Comparison of ENCODE assay signal across 21 mouse cellular contexts in the genomic region with DNA sequence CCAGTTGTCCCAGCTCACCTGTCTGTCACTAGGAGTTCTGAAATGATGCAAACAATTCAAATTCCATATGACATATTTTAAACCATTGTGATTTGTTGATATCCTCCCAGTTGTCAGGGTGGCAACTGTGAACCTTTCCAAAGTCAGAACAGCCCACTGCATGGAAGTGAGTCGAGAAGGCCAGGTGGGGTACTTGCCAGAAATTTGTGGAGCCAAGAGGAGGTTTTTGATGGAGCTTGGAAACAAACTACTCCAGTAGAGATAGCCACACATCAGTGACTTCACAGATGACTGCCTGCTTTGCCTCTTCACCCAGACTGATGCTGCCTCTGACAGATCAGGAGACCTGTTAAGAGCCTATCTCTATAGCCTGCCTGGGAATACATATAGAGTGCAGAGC.
DNase-seq lines count a peak whose midpoint lies in the region; ATAC-seq lines count a peak whose summit lies in the region.
"Had no signal": no experiment of that assay in that cellular context is flagged by ENCODE, and none has a peak within 500 bp of the region (broad histone marks: within the 10 kb centered on the region; RNA-seq: fewer than 3 reads in every experiment).

No protein-coding gene starts in this region.

- ATAC-seq in hindbrain, embryonic 13.5 days (ENCODE audit: low FRiP score), result 0 out of 2 replicates have a peak, but pooled peaks have one; percentile 14
- no peak for ATAC-seq in hindbrain, embryonic 14.5 days (ENCODE audit: low FRiP score)
- ATAC-seq in midbrain, embryonic 13.5 days, result 0 out of 2 replicates have a peak, but pooled peaks have one; percentile 34
- no peak for ATAC-seq in midbrain, embryonic 15.5 days (replicated peaks)
- no peak for ATAC-seq in neural tube, embryonic 13.5 days (ENCODE audit: low read depth)
- ATAC-seq: CD4-positive, CD25-positive, alpha-beta regulatory T cell, adult 4 months; forebrain, embryonic 13.5 days; forebrain, postnatal 0 days had no signal

- no peak overlapping the region for H3K4me2 ChIP-seq in hindbrain, embryonic 13.5 days
- no peak overlapping the region for H3K4me2 ChIP-seq in hindbrain, embryonic 14.5 days (replicated peaks)
- no peak overlapping the region for H3K4me2 ChIP-seq in midbrain, embryonic 13.5 days (replicated peaks)
- no peak overlapping the region for H3K4me2 ChIP-seq in midbrain, embryonic 15.5 days
- H3K4me2 ChIP-seq in neural tube, embryonic 13.5 days, result no peak overlapping the region
- H3K4me2 ChIP-seq: forebrain, embryonic 13.5 days; heart, embryonic 11.5 days; heart, embryonic 15.5 days had no signal

- no peak overlapping the region for H3K27ac ChIP-seq in hindbrain, embryonic 13.5 days
- H3K27ac ChIP-seq in hindbrain, embryonic 14.5 days, result no peak overlapping the region
- H3K27ac ChIP-seq in midbrain, embryonic 13.5 days, result no peak overlapping the region
- H3K27ac ChIP-seq in midbrain, embryonic 15.5 days, result no peak overlapping the region
- 0 out of 2 replicates have a peak overlapping the region, but pooled peaks have one; percentile 46 for H3K27ac ChIP-seq in neural tube, embryonic 13.5 days (replicated peaks)
- H3K27ac ChIP-seq: embryonic facial prominence, embryonic 10.5 days; forebrain, embryonic 13.5 days; heart, adult 2 months; heart, embryonic 15.5 days had no signal

- H3K4me1 ChIP-seq in hindbrain, embryonic 13.5 days (replicated peaks), result peaks cover 18% of the 10 kb centered on the region; the same call in 1 of the 2 replicates
- H3K4me1 ChIP-seq in hindbrain, embryonic 14.5 days (replicated peaks; ENCODE audit: control insufficient read depth, insufficient read depth, low read length), result peaks cover 4% of the 10 kb centered on the region; the same call in 1 of the 2 replicates
- H3K4me1 ChIP-seq in midbrain, embryonic 13.5 days (replicated peaks), result 0 out of 2 replicates have a peak, but pooled peaks cover 4% of the 10 kb centered on the region
- H3K4me1 ChIP-seq in midbrain, embryonic 15.5 days, result no peaks in the 10 kb centered on the region
- peaks cover 19% of the 10 kb centered on the region for H3K4me1 ChIP-seq in neural tube, embryonic 13.5 days (replicated peaks)
- H3K4me1 ChIP-seq: heart, embryonic 15.5 days had no signal

- no peaks in the 10 kb centered on the region for H3K9me3 ChIP-seq in hindbrain, embryonic 13.5 days
- no peaks in the 10 kb centered on the region for H3K9me3 ChIP-seq in hindbrain, embryonic 14.5 days (ENCODE audit: control insufficient read depth, low read length)
- no peaks in the 10 kb centered on the region for H3K9me3 ChIP-seq in midbrain, embryonic 13.5 days
- no peaks in the 10 kb centered on the region for H3K9me3 ChIP-seq in midbrain, embryonic 15.5 days
- H3K9me3 ChIP-seq in neural tube, embryonic 13.5 days, result no peaks in the 10 kb centered on the region
- H3K9me3 ChIP-seq: embryonic facial prominence, embryonic 10.5 days; forebrain, embryonic 13.5 days; G1E; heart, embryonic 15.5 days had no signal

- 77% methylated on average over 1 of the region's 1 CpGs for WGBS in hindbrain, embryonic 13.5 days
- 67% methylated on average over 1 of the region's 1 CpGs for WGBS in hindbrain, embryonic 14.5 days
- WGBS in midbrain, embryonic 13.5 days, result 88% methylated on average over 1 of the region's 1 CpGs
- 81% methylated on average over 1 of the region's 1 CpGs for WGBS in midbrain, embryonic 15.5 days
- 78% methylated on average over 1 of the region's 1 CpGs for WGBS in neural tube, embryonic 13.5 days

- no peaks in the 10 kb centered on the region for H3K27me3 ChIP-seq in hindbrain, embryonic 13.5 days
- no peaks in the 10 kb centered on the region for H3K27me3 ChIP-seq in hindbrain, embryonic 14.5 days (ENCODE audit: control insufficient read depth, insufficient read depth, low read length)
- no peaks in the 10 kb centered on the region for H3K27me3 ChIP-seq in midbrain, embryonic 13.5 days
- no peaks in the 10 kb centered on the region for H3K27me3 ChIP-seq in midbrain, embryonic 15.5 days (replicated peaks)
- no peaks in the 10 kb centered on the region for H3K27me3 ChIP-seq in neural tube, embryonic 13.5 days
- H3K27me3 ChIP-seq: forebrain, embryonic 13.5 days; heart, embryonic 15.5 days had no signal

- no peak overlapping the region for H3K9ac ChIP-seq in hindbrain, embryonic 13.5 days
- H3K9ac ChIP-seq in hindbrain, embryonic 14.5 days, result no peak overlapping the region
- H3K9ac ChIP-seq in midbrain, embryonic 13.5 days (replicated peaks), result no peak overlapping the region
- H3K9ac ChIP-seq in midbrain, embryonic 15.5 days, result no peak overlapping the region
- H3K9ac ChIP-seq in neural tube, embryonic 13.5 days, result no peak overlapping the region
- H3K9ac ChIP-seq: forebrain, embryonic 13.5 days; forebrain, postnatal 0 days; heart, embryonic 15.5 days had no signal

- H3K4me3 ChIP-seq in hindbrain, embryonic 13.5 days, result no peak overlapping the region
- H3K4me3 ChIP-seq in hindbrain, embryonic 14.5 days (replicated peaks; ENCODE audit: low read length), result no peak overlapping the region
- H3K4me3 ChIP-seq in midbrain, embryonic 13.5 days (replicated peaks), result no peak overlapping the region
- H3K4me3 ChIP-seq in midbrain, embryonic 15.5 days, result no peak overlapping the region
- H3K4me3 ChIP-seq in neural tube, embryonic 13.5 days, result no peak overlapping the region
- H3K4me3 ChIP-seq: embryonic facial prominence, embryonic 10.5 days; forebrain, embryonic 13.5 days; heart, adult 2 months; heart, embryonic 15.5 days had no signal

- no peaks in the 10 kb centered on the region for H3K36me3 ChIP-seq in hindbrain, embryonic 13.5 days
- H3K36me3 ChIP-seq in hindbrain, embryonic 14.5 days (replicated peaks; ENCODE audit: control insufficient read depth, insufficient read depth), result no peaks in the 10 kb centered on the region
- H3K36me3 ChIP-seq in midbrain, embryonic 13.5 days, result no peaks in the 10 kb centered on the region
- H3K36me3 ChIP-seq in midbrain, embryonic 15.5 days (replicated peaks), result no peaks in the 10 kb centered on the region
- H3K36me3 ChIP-seq in neural tube, embryonic 13.5 days, result no peaks in the 10 kb centered on the region
- H3K36me3 ChIP-seq: embryonic facial prominence, embryonic 10.5 days; G1E; heart, embryonic 15.5 days had no signal

- peak; percentile 75 to 76 for DNase-seq in cerebellum, postnatal 10 days
- no peak for DNase-seq in cerebellum, adult 11 months
- no peak for DNase-seq in hindbrain, embryonic 14.5 days (ENCODE audit: low spot score)
- DNase-seq: adrenal gland, adult 8-10 months; adrenal gland, postnatal 36 days; B cell, adult 2 months; cerebellum, adult 9-10 months; forebrain, postnatal 0 days; gastrocnemius, postnatal 14 days; heart, adult 2 months; heart, postnatal 14 days had no signal

Comparison
In these comparisons a context has a peak if more than half of its experiments do, and no peak if none do; other contexts are left out.
1. DNase-seq: peak in cerebellum, postnatal 10 days (2 of 2); none in cerebellum, adult 11 months (single experiment) and hindbrain, embryonic 14.5 days (single experiment).
2. ATAC-seq: peak in hindbrain, embryonic 13.5 days (single experiment) and midbrain, embryonic 13.5 days (single experiment); none in hindbrain, embryonic 14.5 days (single experiment), midbrain, embryonic 15.5 days (single experiment) and neural tube, embryonic 13.5 days (single experiment).